Mouse (Mus musculus): ENCODE measurements around the gene Zfand4.

- no peak for TF ChIP-seq CTCF (IDR thresholded peaks at IDR 0.05; ENCODE audit: control insufficient read depth, insufficient read depth, insufficient read length)
- no peak for TF ChIP-seq MAX (IDR thresholded peaks at IDR 0.05)
- TF ChIP-seq CEBPB (IDR thresholded peaks at IDR 0.05; ENCODE audit: low read depth), result no peak
- TF ChIP-seq FOSL1 (IDR thresholded peaks at IDR 0.05; ENCODE audit: insufficient read depth, low read length, poor library complexity, severe bottlenecking), result no peak
- TF ChIP-seq USF1 (IDR thresholded peaks at IDR 0.05; ENCODE audit: low read depth), result no peak
Measured at GRCm38 (mm10) chr6:116337466-116337834, 73.4 kb downstream of the Zfand4 start.
